Mouse (Mus musculus) brain, embryonic 14.5 days (tissue): ENCODE measurements at regions not wholly inside any gene's neighbourhood (a gene's known extent, or its start where the extent isn't known, plus 50 kb on each side); places are given as distances from the start of the nearest gene placed in this dataset.

Source experiments
- DNase-seq: peaks from one replicate; pipeline ENCODE4 v3.0.0-alpha.2; 2011; ENCODE audit warnings: low read depth
- CTCF ChIP-seq: fragments of 200-500 bp; IDR thresholded peaks from 2 replicates; pipeline ENCODE4 v1.5.1; 2012; ENCODE audit warnings: inconsistent platforms, mild to moderate bottlenecking, moderate library complexity, borderline replicate concordance; ENCODE audit not compliant: insufficient read depth, insufficient read length; ENCODE audit errors: extremely low read depth
- POLR2A ChIP-seq: fragments of 200-500 bp; IDR thresholded peaks from 2 replicates; pipeline ENCODE4 v1.6.1; 2012; ENCODE audit warnings: mild to moderate bottlenecking, inconsistent platforms, borderline replicate concordance; ENCODE audit not compliant: poor library complexity, insufficient read depth, insufficient read length, severe bottlenecking; ENCODE audit errors: extremely low read depth

GRCm38 (mm10) chr7:136047364-136047945, 331.3 kb upstream of the Mki67 start:
- DNase-seq, result peak; percentile 83
- TF ChIP-seq CTCF, result no peak
- TF ChIP-seq POLR2A, result no peak

GRCm38 (mm10) chr7:136048925-136049586, 332.9 kb upstream of the Mki67 start:
- TF ChIP-seq CTCF (no peak), POLR2A (no peak)
- DNase-seq, result peak; percentile 39

GRCm38 (mm10) chr7:136049587-136049930, 333.4 kb upstream of the Mki67 start:
- DNase-seq, result no peak
- TF ChIP-seq POLR2A (no peak), CTCF (no peak)

- DNase-seq, result peak; percentile 51
Observed at GRCm38 (mm10) chr7:136050116-136050515, 334.0 kb upstream of the Mki67 start.

GRCm38 (mm10) chr7:136056876-136057484, 340.8 kb upstream of the Mki67 start:
- DNase-seq, result no peak
- TF ChIP-seq CTCF (no peak), POLR2A (no peak)

More at GRCm38 (mm10) chr7:136050116-136050515, 334.0 kb upstream of the Mki67 start:
- TF ChIP-seq POLR2A, result no peak
- TF ChIP-seq CTCF, result 0 out of 2 replicates have a peak, but pooled peaks have one; percentile 3

- no peak for DNase-seq
- TF ChIP-seq POLR2A, result no peak
- TF ChIP-seq CTCF, result no peak
Observed at GRCm38 (mm10) chr7:136058319-136058718, 342.2 kb upstream of the Mki67 start.

GRCm38 (mm10) chr7:136058751-136059681, 342.9 kb upstream of the Mki67 start:
- TF ChIP-seq POLR2A (no peak), CTCF (no peak)
- DNase-seq, result no peak

GRCm38 (mm10) chr7:136059896-136060295, 343.7 kb upstream of the Mki67 start:
- TF ChIP-seq CTCF, result no peak
- TF ChIP-seq POLR2A, result no peak
- peak; percentile 57 for DNase-seq

GRCm38 (mm10) chr7:136060339-136061073, 344.3 kb upstream of the Mki67 start:
- no peak for TF ChIP-seq POLR2A
- peak; percentile 58 for TF ChIP-seq CTCF
- peak; percentile 88 for DNase-seq

GRCm38 (mm10) chr7:136062658-136063057, 346.5 kb upstream of the Mki67 start:
- no peak for DNase-seq
- TF ChIP-seq CTCF, result no peak
- no peak for TF ChIP-seq POLR2A
